Mouse (Mus musculus): ENCODE measurements at regions not wholly inside any gene's neighbourhood (a gene's known extent, or its start where the extent isn't known, plus 50 kb on each side); places are given as distances from the start of the nearest gene placed in this dataset.

DNA sequence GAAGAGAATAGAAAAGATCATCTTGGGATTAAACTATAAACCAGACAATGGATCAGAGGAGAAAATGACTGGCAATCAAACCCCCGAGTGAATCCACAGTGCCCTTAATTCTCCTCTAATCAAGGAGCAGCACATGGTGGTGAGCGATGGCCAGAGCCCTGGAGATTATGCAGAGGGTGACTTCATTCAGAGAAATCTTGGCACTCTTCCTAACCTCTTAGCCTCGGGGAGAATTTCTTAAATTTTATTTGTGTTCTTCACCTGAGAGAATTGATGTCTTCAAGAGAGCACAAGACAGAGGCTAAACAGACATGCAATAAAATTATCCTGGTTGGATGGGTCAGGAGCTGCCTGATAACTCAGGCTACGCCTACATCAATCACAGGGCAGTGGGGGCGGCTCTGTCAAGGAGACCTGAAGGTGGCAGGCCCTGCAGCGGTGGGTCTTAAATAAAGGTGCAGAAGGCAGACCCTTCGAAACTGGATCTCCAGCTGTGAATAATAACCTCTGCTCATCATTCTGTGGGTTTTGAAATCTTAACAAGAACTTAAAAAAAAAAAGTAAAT, 316.5 kb upstream of the Klf12 start:
- Histone ChIP-seq H3K9ac (ENCODE audit: low read depth, poor library complexity, severe bottlenecking) (no peak overlapping the region), H3K27me3 (ENCODE audit: control insufficient read depth, insufficient read depth, low read length, poor library complexity, severe bottlenecking) (no peaks in the 10 kb centered on the region), H3K4me3 (ENCODE audit: low read depth, low read length) (no peak overlapping the region), H3K27ac (ENCODE audit: insufficient read depth, low read length) (no peak overlapping the region), H3K4me1 (ENCODE audit: control insufficient read depth, insufficient read depth, low read length) (no peaks in the 10 kb centered on the region), H3K9me3 (replicated peaks; ENCODE audit: control insufficient read depth, insufficient read depth, low read length, poor library complexity, severe bottlenecking) (no peaks in the 10 kb centered on the region), H3K36me3 (ENCODE audit: control insufficient read depth, insufficient read depth, low read length, poor library complexity, severe bottlenecking) (no peaks in the 10 kb centered on the region)
- TF ChIP-seq EP300 (IDR thresholded peaks at IDR 0.05; ENCODE audit: insufficient read depth, low read depth, low read length) (no peak), POLR2A (IDR thresholded peaks at IDR 0.05; ENCODE audit: insufficient read depth, low read length) (no peak), CTCF (IDR thresholded peaks at IDR 0.05; ENCODE audit: low read depth, low read length) (no peak)

DNA sequence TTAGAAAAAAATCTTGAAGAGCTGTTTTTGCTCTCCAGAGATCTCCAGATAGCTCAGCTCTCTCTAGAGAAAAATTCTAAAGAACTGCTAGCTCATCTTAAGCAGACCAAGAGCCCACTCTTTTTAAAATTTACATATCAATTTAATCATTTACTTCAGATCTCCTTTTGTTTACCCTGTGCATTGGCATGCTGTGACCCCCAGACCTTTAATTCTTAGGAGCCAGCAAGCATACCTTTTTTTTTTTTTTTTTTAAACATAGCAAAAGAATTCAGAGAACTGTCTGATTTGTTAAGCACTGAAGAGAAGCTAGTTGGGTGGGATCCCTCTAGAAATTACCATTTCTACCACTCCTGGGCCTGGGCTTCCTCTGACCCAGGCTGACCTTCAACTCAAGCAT, 285.5 kb upstream of the Klf12 start:
- H3K36me3 ChIP-seq (ENCODE audit: control insufficient read depth, insufficient read depth, low read length, poor library complexity, severe bottlenecking) = no peaks in the 10 kb centered on the region
- no peaks in the 10 kb centered on the region for H3K4me1 ChIP-seq (ENCODE audit: control insufficient read depth, insufficient read depth, low read length)
- H3K4me3 ChIP-seq (ENCODE audit: low read depth, low read length) = no peak overlapping the region
- H3K27ac ChIP-seq (ENCODE audit: insufficient read depth, low read length) = no peak overlapping the region
- no peaks in the 10 kb centered on the region for H3K27me3 ChIP-seq (ENCODE audit: control insufficient read depth, insufficient read depth, low read length, poor library complexity, severe bottlenecking)
- no peak overlapping the region for H3K9ac ChIP-seq (ENCODE audit: low read depth, poor library complexity, severe bottlenecking)
- TF ChIP-seq CTCF (IDR thresholded peaks at IDR 0.05; ENCODE audit: low read depth, low read length) (no peak), POLR2A (IDR thresholded peaks at IDR 0.05; ENCODE audit: insufficient read depth, low read length) (no peak), EP300 (IDR thresholded peaks at IDR 0.05; ENCODE audit: insufficient read depth, low read depth, low read length) (no peak)
- no peaks in the 10 kb centered on the region; the same call in 1 of the 2 replicates for H3K9me3 ChIP-seq (replicated peaks; ENCODE audit: control insufficient read depth, insufficient read depth, low read length, poor library complexity, severe bottlenecking)

DNA sequence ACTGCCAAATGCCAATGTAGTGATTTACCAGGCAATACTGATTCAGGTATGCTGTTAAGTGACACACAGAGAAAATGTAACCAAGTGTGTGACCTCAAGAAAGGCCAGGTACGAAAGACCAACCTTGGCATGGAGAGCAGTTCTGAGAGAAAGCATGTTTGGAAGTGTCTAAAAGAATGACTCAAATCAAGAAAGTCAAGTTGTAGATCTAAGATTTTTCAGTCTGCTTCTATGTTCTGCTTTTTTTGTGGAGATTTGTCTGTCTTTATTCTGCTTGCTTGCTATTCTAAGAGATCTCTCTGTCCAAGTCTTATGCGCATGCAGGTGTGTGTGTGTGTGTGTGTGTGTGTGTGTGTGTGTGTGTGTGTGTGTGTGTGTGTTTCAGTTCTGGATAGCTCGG, 277.4 kb upstream of the Klf12 start:
- Histone ChIP-seq H3K27ac (ENCODE audit: insufficient read depth, low read length) (no peak overlapping the region), H3K9me3 (replicated peaks; ENCODE audit: control insufficient read depth, insufficient read depth, low read length, poor library complexity, severe bottlenecking) (no peaks in the 10 kb centered on the region), H3K9ac (ENCODE audit: low read depth, poor library complexity, severe bottlenecking) (no peak overlapping the region), H3K4me3 (ENCODE audit: low read depth, low read length) (no peak overlapping the region), H3K4me1 (ENCODE audit: control insufficient read depth, insufficient read depth, low read length) (no peaks in the 10 kb centered on the region), H3K27me3 (ENCODE audit: control insufficient read depth, insufficient read depth, low read length, poor library complexity, severe bottlenecking) (no peaks in the 10 kb centered on the region), H3K36me3 (ENCODE audit: control insufficient read depth, insufficient read depth, low read length, poor library complexity, severe bottlenecking) (no peaks in the 10 kb centered on the region)
- TF ChIP-seq POLR2A (IDR thresholded peaks at IDR 0.05; ENCODE audit: insufficient read depth, low read length) (no peak), EP300 (IDR thresholded peaks at IDR 0.05; ENCODE audit: insufficient read depth, low read depth, low read length) (no peak), CTCF (IDR thresholded peaks at IDR 0.05; ENCODE audit: low read depth, low read length) (no peak)

DNA sequence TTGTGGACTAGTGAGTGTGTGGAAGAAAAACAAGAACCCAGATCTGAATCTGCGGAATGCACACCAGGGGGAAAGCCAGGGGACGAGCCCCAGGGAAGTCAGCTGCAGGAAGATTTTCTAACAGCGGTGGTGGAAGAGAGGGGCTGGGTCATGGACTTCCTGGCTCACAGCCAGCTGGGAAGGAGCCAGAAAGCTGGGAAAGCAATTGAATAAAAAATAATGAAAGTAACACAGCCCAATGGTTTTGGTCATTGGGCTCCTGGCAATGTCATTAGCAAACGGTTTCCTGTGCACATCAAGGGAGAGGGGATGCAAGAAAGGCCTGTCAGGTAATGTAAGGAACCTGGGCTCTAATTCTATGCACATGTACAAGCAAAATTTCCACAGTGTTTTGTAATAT, 273.9 kb upstream of the Klf12 start:
- Histone ChIP-seq H3K9ac (ENCODE audit: low read depth, poor library complexity, severe bottlenecking) (no peak overlapping the region), H3K9me3 (replicated peaks; ENCODE audit: control insufficient read depth, insufficient read depth, low read length, poor library complexity, severe bottlenecking) (no peaks in the 10 kb centered on the region), H3K27ac (ENCODE audit: insufficient read depth, low read length) (no peak overlapping the region), H3K4me1 (ENCODE audit: control insufficient read depth, insufficient read depth, low read length) (no peaks in the 10 kb centered on the region), H3K27me3 (ENCODE audit: control insufficient read depth, insufficient read depth, low read length, poor library complexity, severe bottlenecking) (no peaks in the 10 kb centered on the region), H3K36me3 (ENCODE audit: control insufficient read depth, insufficient read depth, low read length, poor library complexity, severe bottlenecking) (no peaks in the 10 kb centered on the region), H3K4me3 (ENCODE audit: low read depth, low read length) (no peak overlapping the region)
- TF ChIP-seq POLR2A (IDR thresholded peaks at IDR 0.05; ENCODE audit: insufficient read depth, low read length) (no peak), EP300 (IDR thresholded peaks at IDR 0.05; ENCODE audit: insufficient read depth, low read depth, low read length) (no peak)

DNA sequence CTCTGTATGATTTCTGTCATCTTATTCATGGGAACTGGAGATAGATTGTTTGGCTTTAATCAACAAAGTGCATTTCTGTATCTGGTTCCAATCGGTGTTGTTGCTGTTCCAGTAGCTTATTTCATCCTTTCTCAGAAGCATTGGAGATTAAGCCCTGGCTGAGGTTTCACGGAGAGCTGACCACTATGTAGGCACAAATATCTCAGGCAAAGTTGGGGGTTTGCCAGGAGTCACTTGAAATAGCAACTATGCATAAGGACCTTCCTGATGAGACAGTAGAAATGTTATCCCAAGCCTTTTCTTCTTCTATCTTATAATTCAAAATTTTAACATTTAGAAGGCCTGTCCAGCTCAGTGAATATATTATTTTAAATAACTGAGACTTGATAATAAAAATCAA, 268.0 kb upstream of the Klf12 start:
- H3K27ac ChIP-seq (ENCODE audit: insufficient read depth, low read length) = no peak overlapping the region
- TF ChIP-seq EP300 (IDR thresholded peaks at IDR 0.05; ENCODE audit: insufficient read depth, low read depth, low read length) (no peak), CTCF (IDR thresholded peaks at IDR 0.05; ENCODE audit: low read depth, low read length) (no peak), POLR2A (IDR thresholded peaks at IDR 0.05; ENCODE audit: insufficient read depth, low read length) (no peak)
- H3K36me3 ChIP-seq (ENCODE audit: control insufficient read depth, insufficient read depth, low read length, poor library complexity, severe bottlenecking) = no peaks in the 10 kb centered on the region
- no peaks in the 10 kb centered on the region for H3K27me3 ChIP-seq (ENCODE audit: control insufficient read depth, insufficient read depth, low read length, poor library complexity, severe bottlenecking)
- no peak overlapping the region for H3K9ac ChIP-seq (ENCODE audit: low read depth, poor library complexity, severe bottlenecking)
- H3K9me3 ChIP-seq (replicated peaks; ENCODE audit: control insufficient read depth, insufficient read depth, low read length, poor library complexity, severe bottlenecking) = no peaks in the 10 kb centered on the region
- no peaks in the 10 kb centered on the region for H3K4me1 ChIP-seq (ENCODE audit: control insufficient read depth, insufficient read depth, low read length)
- H3K4me3 ChIP-seq (ENCODE audit: low read depth, low read length) = no peak overlapping the region

DNA sequence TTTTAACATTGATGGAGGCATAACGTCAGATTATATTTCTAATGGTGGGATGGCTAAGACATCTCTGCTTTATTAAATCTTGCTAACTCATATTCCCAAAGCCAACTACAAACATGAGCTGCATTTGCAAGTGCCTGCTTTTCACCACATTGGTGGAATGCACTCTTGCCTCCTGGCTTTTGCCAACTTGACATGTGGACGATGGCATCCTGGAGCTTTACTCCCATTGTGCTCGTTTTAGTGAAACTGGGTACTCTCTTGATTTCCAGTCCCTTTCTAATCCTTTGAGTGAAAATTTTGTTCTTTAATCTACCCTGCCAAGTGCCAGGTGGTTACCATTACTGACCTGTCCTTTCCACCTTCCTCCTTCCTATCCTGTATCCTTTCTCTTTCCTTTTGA, 265.8 kb upstream of the Klf12 start:
- Histone ChIP-seq H3K4me3 (ENCODE audit: low read depth, low read length) (no peak overlapping the region), H3K9ac (ENCODE audit: low read depth, poor library complexity, severe bottlenecking) (no peak overlapping the region), H3K9me3 (replicated peaks; ENCODE audit: control insufficient read depth, insufficient read depth, low read length, poor library complexity, severe bottlenecking) (no peaks in the 10 kb centered on the region), H3K36me3 (ENCODE audit: control insufficient read depth, insufficient read depth, low read length, poor library complexity, severe bottlenecking) (no peaks in the 10 kb centered on the region), H3K27ac (ENCODE audit: insufficient read depth, low read length) (no peak overlapping the region), H3K27me3 (ENCODE audit: control insufficient read depth, insufficient read depth, low read length, poor library complexity, severe bottlenecking) (no peaks in the 10 kb centered on the region), H3K4me1 (ENCODE audit: control insufficient read depth, insufficient read depth, low read length) (no peaks in the 10 kb centered on the region)
- TF ChIP-seq EP300 (IDR thresholded peaks at IDR 0.05; ENCODE audit: insufficient read depth, low read depth, low read length) (no peak), POLR2A (IDR thresholded peaks at IDR 0.05; ENCODE audit: insufficient read depth, low read length) (no peak), CTCF (IDR thresholded peaks at IDR 0.05; ENCODE audit: low read depth, low read length) (no peak)
